Mouse (Mus musculus): ENCODE results near the gene Tnfsf13. TPM values are rescaled to one million over a fixed set of nuclear protein-coding genes. Genes with fewer than 3 reads are reported as not detected.
"Not testable (repeated sequence)": the region's sequence is repeated elsewhere in the genome, so short reads cannot be mapped to it uniquely, and the experiment has no call there.

The Tnfsf13 gene
- polyA plus RNA-seq, 1 experiment from 2014 or later: 0.37 TPM

DNA sequence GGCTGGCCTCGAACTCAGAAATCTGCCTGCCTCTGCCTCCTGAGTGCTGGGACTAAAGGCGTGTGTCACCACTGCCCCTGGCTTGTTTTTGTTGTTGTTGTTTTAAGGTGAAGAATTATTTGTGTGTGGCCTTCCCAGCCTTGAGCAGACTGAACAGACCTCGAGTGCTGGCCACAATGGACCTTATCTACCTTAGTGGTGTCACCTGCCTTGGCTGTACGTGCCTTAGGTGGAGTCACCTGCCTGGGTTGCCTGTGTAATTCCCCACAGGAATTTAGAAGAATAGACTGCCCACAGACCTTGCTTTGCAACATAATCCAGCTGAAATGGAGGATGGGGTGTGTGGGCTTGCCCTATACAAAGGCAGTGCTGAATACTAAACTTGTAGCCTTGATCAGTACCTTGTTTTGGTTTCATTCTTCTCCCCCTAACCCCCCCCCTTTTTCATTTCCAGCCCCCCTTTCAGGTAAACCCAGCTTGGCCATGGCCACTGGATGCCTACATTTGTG, 22.3 kb upstream of the Tnfsf13 start:
- H3K9me3 ChIP-seq (ENCODE audit: control insufficient read depth, low read length): no peaks in the 10 kb centered on the region
- no peaks in the 10 kb centered on the region for H3K36me3 ChIP-seq (ENCODE audit: control insufficient read depth, insufficient read depth, low read length)
- H3K4me2 ChIP-seq: no peak overlapping the region
- 80% methylated on average over 4 of the region's 4 CpGs for WGBS
- H3K4me1 ChIP-seq (replicated peaks; ENCODE audit: control insufficient read depth, insufficient read depth, low read length): peaks cover 14% of the 10 kb centered on the region
- no peak overlapping the region for H3K27ac ChIP-seq (ENCODE audit: low read depth, low read length)
- DNase-seq (ENCODE audit: low spot score): no peak
- H3K9ac ChIP-seq (ENCODE audit: low read depth, low read length): no peak overlapping the region
- no peaks in the 10 kb centered on the region for H3K27me3 ChIP-seq (replicated peaks; ENCODE audit: control insufficient read depth, insufficient read depth, low read length)
- H3K4me3 ChIP-seq (ENCODE audit: low read depth, low read length): no peak overlapping the region
- ATAC-seq (replicated peaks; ENCODE audit: low FRiP score): no peak

DNA sequence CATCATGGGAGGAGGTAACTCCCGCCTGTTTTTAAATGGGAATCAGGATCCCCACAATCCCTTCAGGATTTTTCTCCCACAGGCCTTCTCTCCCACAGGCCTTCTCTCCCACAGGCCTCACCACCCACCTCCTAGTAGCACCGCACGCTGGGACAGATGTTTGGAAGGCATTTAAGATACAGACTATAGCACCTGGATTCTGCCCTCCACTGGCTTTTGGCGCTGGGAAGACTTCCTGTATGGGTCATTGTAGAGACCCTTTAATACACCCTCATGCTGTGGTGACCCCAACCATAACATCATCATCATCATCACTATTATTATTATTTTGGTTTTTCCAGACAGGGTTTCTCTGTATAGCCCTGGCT, 21.9 kb upstream of the Tnfsf13 start:
- DNase-seq (ENCODE audit: low spot score) (no peak), ATAC-seq (replicated peaks; ENCODE audit: low FRiP score) (no peak)
- WGBS: 88% methylated on average over 4 of the region's 4 CpGs
- Histone ChIP-seq H3K4me3 (ENCODE audit: low read depth, low read length) (no peak overlapping the region), H3K4me2 (no peak overlapping the region), H3K9ac (ENCODE audit: low read depth, low read length) (no peak overlapping the region), H3K27ac (ENCODE audit: low read depth, low read length) (no peak overlapping the region), H3K9me3 (ENCODE audit: control insufficient read depth, low read length) (no peaks in the 10 kb centered on the region), H3K27me3 (replicated peaks; ENCODE audit: control insufficient read depth, insufficient read depth, low read length) (no peaks in the 10 kb centered on the region), H3K36me3 (ENCODE audit: control insufficient read depth, insufficient read depth, low read length) (no peaks in the 10 kb centered on the region), H3K4me1 (replicated peaks; ENCODE audit: control insufficient read depth, insufficient read depth, low read length) (peaks cover 14% of the 10 kb centered on the region)

DNA sequence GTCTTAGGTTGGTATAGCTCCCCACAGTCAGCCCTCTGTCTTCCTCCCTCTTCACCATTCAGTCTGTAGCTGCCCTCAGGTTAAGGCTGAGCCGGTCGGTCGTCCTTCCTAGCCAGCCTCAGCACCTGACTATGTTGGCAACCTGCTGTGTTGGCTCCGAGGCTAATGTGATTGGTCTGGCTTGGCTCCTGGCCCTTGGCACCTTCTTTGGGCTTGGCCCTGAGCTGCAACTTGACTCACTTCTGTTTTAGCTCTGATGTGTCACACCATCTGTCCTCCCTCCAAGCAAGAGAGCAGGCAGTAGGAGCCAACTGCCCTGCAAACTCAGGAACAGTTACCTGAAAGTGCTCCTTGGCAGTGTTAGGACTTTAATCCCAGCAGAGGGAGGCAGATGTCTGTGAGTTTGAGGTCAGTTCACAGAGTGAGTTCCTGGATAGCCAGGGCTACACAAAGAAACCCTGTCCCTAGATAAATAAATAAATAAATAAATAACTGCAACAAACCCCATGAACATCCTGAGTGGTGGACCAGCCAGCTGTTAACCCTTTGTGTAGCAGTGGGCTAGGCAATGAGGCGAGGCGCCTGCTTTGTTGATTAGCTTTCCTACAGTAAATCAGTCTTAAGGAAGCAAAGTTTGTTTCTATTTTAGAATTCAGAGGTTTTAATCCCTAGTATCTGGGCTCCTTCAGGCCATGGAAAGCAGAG, 21.3 kb upstream of the Tnfsf13 start:
- Histone ChIP-seq H3K27me3 (replicated peaks; ENCODE audit: control insufficient read depth, insufficient read depth, low read length) (no peaks in the 10 kb centered on the region), H3K27ac (ENCODE audit: low read depth, low read length) (no peak overlapping the region), H3K9me3 (ENCODE audit: control insufficient read depth, low read length) (no peaks in the 10 kb centered on the region), H3K36me3 (ENCODE audit: control insufficient read depth, insufficient read depth, low read length) (no peaks in the 10 kb centered on the region), H3K4me2 (no peak overlapping the region), H3K4me3 (ENCODE audit: low read depth, low read length) (no peak overlapping the region), H3K4me1 (replicated peaks; ENCODE audit: control insufficient read depth, insufficient read depth, low read length) (peaks cover 14% of the 10 kb centered on the region), H3K9ac (ENCODE audit: low read depth, low read length) (no peak overlapping the region)
- WGBS: 57% methylated on average over 6 of the region's 6 CpGs
- no peak for ATAC-seq (replicated peaks; ENCODE audit: low FRiP score)
- no peak for DNase-seq (ENCODE audit: low spot score)

DNA sequence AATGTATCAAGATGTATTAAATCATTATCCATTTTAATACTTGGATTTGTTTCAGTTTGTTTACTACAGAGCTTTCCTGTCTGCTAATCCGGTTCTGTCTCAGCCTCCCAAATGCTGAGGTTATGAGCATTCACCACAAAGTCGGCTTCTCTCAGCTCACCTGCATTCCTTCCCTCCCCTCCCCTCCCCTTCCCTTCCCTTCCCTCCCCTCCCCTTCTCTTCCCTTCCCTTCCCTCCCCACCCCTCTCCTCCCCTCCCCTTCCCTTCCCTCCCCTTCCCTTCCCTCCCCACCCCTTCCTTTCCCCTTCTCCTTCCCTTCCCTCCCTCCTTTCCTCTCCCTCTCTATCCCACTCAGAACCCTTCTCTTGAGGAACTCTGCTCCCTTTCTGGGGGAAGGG, 19.0 kb upstream of the Tnfsf13 start:
- no peaks in the 10 kb centered on the region for H3K9me3 ChIP-seq (ENCODE audit: control insufficient read depth, low read length)
- no peaks in the 10 kb centered on the region for H3K27me3 ChIP-seq (replicated peaks; ENCODE audit: control insufficient read depth, insufficient read depth, low read length)
- H3K9ac ChIP-seq (ENCODE audit: low read depth, low read length): no peak overlapping the region
- H3K27ac ChIP-seq (ENCODE audit: low read depth, low read length): no peak overlapping the region
- ATAC-seq (replicated peaks; ENCODE audit: low FRiP score) (no peak), DNase-seq (ENCODE audit: low spot score) (no peak)
- 32% methylated on average over 2 of the region's 2 CpGs for WGBS
- H3K36me3 ChIP-seq (ENCODE audit: control insufficient read depth, insufficient read depth, low read length): no peaks in the 10 kb centered on the region
- H3K4me3 ChIP-seq (ENCODE audit: low read depth, low read length): no peak overlapping the region
- no peak overlapping the region for H3K4me2 ChIP-seq
- peaks cover 5% of the 10 kb centered on the region for H3K4me1 ChIP-seq (replicated peaks; ENCODE audit: control insufficient read depth, insufficient read depth, low read length)

- H3K4me1 ChIP-seq (replicated peaks; ENCODE audit: control insufficient read depth, insufficient read depth, low read length): peaks cover 3% of the 10 kb centered on the region; the same call in 1 of the 2 replicates
- no peak overlapping the region; the same call in 1 of the 2 replicates for H3K27ac ChIP-seq (ENCODE audit: low read depth, low read length)
- DNase-seq (ENCODE audit: low spot score): no peak
- no peaks in the 10 kb centered on the region for H3K9me3 ChIP-seq (ENCODE audit: control insufficient read depth, low read length)
- no peaks in the 10 kb centered on the region for H3K27me3 ChIP-seq (replicated peaks; ENCODE audit: control insufficient read depth, insufficient read depth, low read length)
- no peak for ATAC-seq (replicated peaks; ENCODE audit: low FRiP score)
- H3K4me3 ChIP-seq (ENCODE audit: low read depth, low read length): no peak overlapping the region
- no peak overlapping the region for H3K4me2 ChIP-seq
- 60% methylated on average over 8 of the region's 8 CpGs for WGBS
- H3K9ac ChIP-seq (ENCODE audit: low read depth, low read length): no peak overlapping the region
- H3K36me3 ChIP-seq (ENCODE audit: control insufficient read depth, insufficient read depth, low read length): no peaks in the 10 kb centered on the region
Measured at GRCm38 (mm10) chr11:69703814-69704612, 18.4 kb upstream of the Tnfsf13 start.

DNA sequence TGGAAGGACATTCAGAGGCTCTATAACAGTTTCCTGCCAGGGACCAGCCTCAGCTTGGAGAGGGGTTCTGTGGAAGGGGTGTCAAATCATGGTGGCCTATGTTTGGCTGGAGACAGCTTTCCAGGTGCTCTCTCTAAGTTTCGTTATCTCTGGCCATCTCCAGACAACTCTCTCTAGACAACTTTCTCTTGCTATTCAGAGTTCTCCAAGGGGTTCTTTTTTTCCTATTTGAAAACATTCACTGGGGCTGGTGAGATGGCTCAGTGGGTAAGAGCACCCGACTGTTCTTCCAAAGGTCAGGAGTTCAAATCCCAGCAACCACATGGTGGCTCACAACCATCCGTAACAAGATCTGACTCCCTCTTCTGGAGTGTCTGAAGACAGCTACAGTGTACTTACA, 17.8 kb upstream of the Tnfsf13 start:
- WGBS: 78% methylated on average over 2 of the region's 3 CpGs
- not testable (repeated sequence) for H3K27me3 ChIP-seq (replicated peaks; ENCODE audit: control insufficient read depth, insufficient read depth, low read length); H3K9me3 ChIP-seq (ENCODE audit: control insufficient read depth, low read length); H3K36me3 ChIP-seq (ENCODE audit: control insufficient read depth, insufficient read depth, low read length); H3K9ac ChIP-seq (ENCODE audit: low read depth, low read length); H3K4me1 ChIP-seq (replicated peaks; ENCODE audit: control insufficient read depth, insufficient read depth, low read length); ATAC-seq (replicated peaks; ENCODE audit: low FRiP score); DNase-seq (ENCODE audit: low spot score); H3K4me2 ChIP-seq; H3K27ac ChIP-seq (ENCODE audit: low read depth, low read length); H3K4me3 ChIP-seq (ENCODE audit: low read depth, low read length)

DNA sequence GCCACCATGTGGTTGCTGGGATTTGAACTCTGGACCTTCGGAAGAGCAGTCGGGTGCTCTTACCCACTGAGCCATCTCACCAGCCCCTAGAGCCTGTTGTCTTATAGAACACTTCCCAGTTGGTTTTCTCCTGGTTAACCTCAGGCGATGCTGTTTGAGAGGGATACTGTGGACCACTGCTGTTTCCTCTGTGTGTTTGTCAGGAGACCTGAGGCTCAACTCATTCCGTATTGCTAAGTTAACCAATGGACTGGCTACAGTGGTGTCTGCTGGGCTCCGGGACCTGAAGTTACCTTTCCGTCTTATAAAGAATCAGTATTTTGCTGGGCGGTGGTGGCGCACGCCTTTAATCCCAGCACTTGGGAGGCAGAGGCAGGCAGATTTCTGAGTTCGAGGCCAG, 17.3 kb upstream of the Tnfsf13 start:
- H3K4me1 ChIP-seq (replicated peaks; ENCODE audit: control insufficient read depth, insufficient read depth, low read length); H3K27ac ChIP-seq (ENCODE audit: low read depth, low read length); H3K36me3 ChIP-seq (ENCODE audit: control insufficient read depth, insufficient read depth, low read length); H3K9me3 ChIP-seq (ENCODE audit: control insufficient read depth, low read length); ATAC-seq (replicated peaks; ENCODE audit: low FRiP score); H3K27me3 ChIP-seq (replicated peaks; ENCODE audit: control insufficient read depth, insufficient read depth, low read length); H3K4me3 ChIP-seq (ENCODE audit: low read depth, low read length); DNase-seq (ENCODE audit: low spot score); H3K9ac ChIP-seq (ENCODE audit: low read depth, low read length); H3K4me2 ChIP-seq: not testable (repeated sequence)
- WGBS: 94% methylated on average over 9 of the region's 10 CpGs

DNA sequence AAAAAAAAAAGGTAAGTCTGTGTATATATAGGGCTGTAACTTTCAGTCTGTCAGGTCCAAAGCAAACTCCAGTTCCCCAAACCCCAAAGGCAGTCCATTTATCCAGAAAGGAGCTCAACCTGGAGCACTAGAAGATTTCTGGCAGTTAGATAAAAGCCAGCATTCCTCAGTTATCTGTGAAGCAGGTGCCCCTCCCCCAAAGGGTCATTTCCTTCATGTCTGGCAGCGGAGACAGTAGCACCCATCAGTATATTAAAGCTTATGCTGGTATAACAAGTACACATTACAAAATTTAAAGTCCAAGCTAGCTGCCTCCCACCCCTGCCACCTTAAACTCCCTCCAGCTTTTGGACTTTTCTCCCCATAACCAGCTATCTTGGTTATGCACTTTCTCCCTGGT, 14.0 kb upstream of the Tnfsf13 start:
- no peak for DNase-seq (ENCODE audit: low spot score)
- Histone ChIP-seq H3K27ac (ENCODE audit: low read depth, low read length) (no peak overlapping the region), H3K27me3 (replicated peaks; ENCODE audit: control insufficient read depth, insufficient read depth, low read length) (no peaks in the 10 kb centered on the region), H3K9ac (ENCODE audit: low read depth, low read length) (no peak overlapping the region), H3K36me3 (ENCODE audit: control insufficient read depth, insufficient read depth, low read length) (no peaks in the 10 kb centered on the region), H3K4me2 (no peak overlapping the region), H3K4me3 (ENCODE audit: low read depth, low read length) (no peak overlapping the region), H3K9me3 (ENCODE audit: control insufficient read depth, low read length) (no peaks in the 10 kb centered on the region), H3K4me1 (replicated peaks; ENCODE audit: control insufficient read depth, insufficient read depth, low read length) (peaks cover 12% of the 10 kb centered on the region)
- 18% methylated on average over 1 of the region's 1 CpGs for WGBS
- ATAC-seq (replicated peaks; ENCODE audit: low FRiP score): no peak

GRCm38 (mm10) chr11:69698574-69698973, 13.0 kb upstream of the Tnfsf13 start:
- WGBS: 66% methylated on average over 5 of the region's 5 CpGs

More at GRCm38 (mm10) chr11:69698574-69698973, 13.0 kb upstream of the Tnfsf13 start:
- no peak overlapping the region for H3K4me3 ChIP-seq (ENCODE audit: low read depth, low read length)
- no peak for ATAC-seq (replicated peaks; ENCODE audit: low FRiP score)
- no peaks in the 10 kb centered on the region for H3K36me3 ChIP-seq (ENCODE audit: control insufficient read depth, insufficient read depth, low read length)
- H3K4me2 ChIP-seq: no peak overlapping the region
- DNase-seq (ENCODE audit: low spot score): no peak
- peaks cover 12% of the 10 kb centered on the region for H3K4me1 ChIP-seq (replicated peaks; ENCODE audit: control insufficient read depth, insufficient read depth, low read length)
- H3K27me3 ChIP-seq (replicated peaks; ENCODE audit: control insufficient read depth, insufficient read depth, low read length): no peaks in the 10 kb centered on the region
- no peaks in the 10 kb centered on the region for H3K9me3 ChIP-seq (ENCODE audit: control insufficient read depth, low read length)
- no peak overlapping the region for H3K27ac ChIP-seq (ENCODE audit: low read depth, low read length)
- H3K9ac ChIP-seq (ENCODE audit: low read depth, low read length): no peak overlapping the region
